Mouse (Mus musculus): ENCODE data around the gene Cd5l. TPM values are rescaled to one million over a fixed set of nuclear protein-coding genes. Genes with fewer than 3 reads are reported as not detected.

The Cd5l gene
- polyA plus RNA-seq, 1 experiment from 2014 or later: 9.3 TPM

DNA sequence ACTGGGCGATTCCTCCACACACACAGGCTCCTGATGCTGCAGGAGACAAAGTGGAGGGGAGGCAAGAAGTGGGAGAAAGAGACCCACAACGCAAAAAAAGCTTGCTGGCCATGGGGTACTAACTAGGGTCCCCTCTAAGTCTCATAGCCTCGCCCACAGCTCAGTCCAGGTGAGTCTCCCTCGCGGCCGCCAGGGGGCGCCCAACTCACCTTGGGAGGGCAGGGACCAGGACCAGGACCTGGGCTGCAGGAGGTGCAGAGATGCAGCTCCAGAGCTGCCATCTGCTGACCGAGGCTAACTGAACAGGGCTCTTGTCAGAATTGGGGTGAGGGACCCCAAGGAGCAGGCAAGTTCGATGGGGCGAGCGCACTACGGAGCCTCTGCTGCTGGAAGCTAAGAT is 53.5 kb downstream of the Cd5l start:
- no peak overlapping the region for H3K4me2 ChIP-seq
- no peak overlapping the region for H3K4me3 ChIP-seq
- no peaks in the 10 kb centered on the region for H3K27me3 ChIP-seq (replicated peaks)
- ATAC-seq: peak; percentile 44; the same call in 1 of the 2 replicates
- no peaks in the 10 kb centered on the region for H3K4me1 ChIP-seq
- H3K9ac ChIP-seq: no peak overlapping the region
- WGBS (ENCODE audit: insufficient replicate concordance): 15% methylated on average over 12 of the region's 12 CpGs
- no peaks in the 10 kb centered on the region for H3K9me3 ChIP-seq (replicated peaks)
- no peaks in the 10 kb centered on the region for H3K36me3 ChIP-seq
- H3K27ac ChIP-seq: no peak overlapping the region

DNA sequence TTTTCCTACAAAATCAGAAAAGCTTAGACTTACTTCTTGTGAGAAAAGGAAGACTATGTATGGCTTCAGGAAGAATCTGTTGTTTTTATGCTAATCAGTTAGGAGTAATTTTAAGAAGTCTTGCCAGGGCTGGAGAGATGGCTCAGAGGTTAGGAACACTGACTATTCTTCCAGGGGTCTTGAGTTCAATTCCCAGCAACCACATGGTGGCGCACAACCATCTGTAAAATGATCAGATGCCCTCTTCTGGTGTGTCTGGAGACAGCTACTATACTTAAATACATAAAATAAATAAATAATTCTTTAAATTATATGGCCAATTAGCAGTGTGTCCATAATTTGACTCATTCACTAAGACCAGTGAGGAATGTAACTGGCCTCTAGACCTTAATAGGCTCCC is 63.0 kb downstream of the Cd5l start:
- no peak overlapping the region for H3K9ac ChIP-seq
- H3K27ac ChIP-seq: no peak overlapping the region
- H3K4me3 ChIP-seq: no peak overlapping the region
- 31% methylated on average over 1 of the region's 1 CpGs for WGBS (ENCODE audit: insufficient replicate concordance)
- ATAC-seq: no peak
- H3K9me3 ChIP-seq (replicated peaks): no peaks in the 10 kb centered on the region
- no peaks in the 10 kb centered on the region for H3K27me3 ChIP-seq (replicated peaks)
- H3K4me1 ChIP-seq: no peaks in the 10 kb centered on the region
- no peak overlapping the region for H3K4me2 ChIP-seq
- no peaks in the 10 kb centered on the region for H3K36me3 ChIP-seq

Other genes with a start within 250 kb of the Cd5l start
- gene Kirrel, start 183.1 kb upstream of the Cd5l start, polyA plus RNA-seq (2016; fragmentation: Nextera tagmentation; extraction: Ambion mirVana): 2.4 and 2.7 TPM in 2 replicates
- 2.1 and 2.5 TPM in 2 replicates for gene Fcrls, start 94.1 kb upstream of the Cd5l start, polyA plus RNA-seq (2016; fragmentation: Nextera tagmentation; extraction: Ambion mirVana)
- 0.75 and 0.79 TPM in 2 replicates for gene Fcrl1, start 18.5 kb downstream of the Cd5l start, polyA plus RNA-seq (2016; fragmentation: Nextera tagmentation; extraction: Ambion mirVana)
- gene Fcrl5, start 77.9 kb downstream of the Cd5l start, polyA plus RNA-seq (2016; fragmentation: Nextera tagmentation; extraction: Ambion mirVana): not detected in 2 replicates
- gene Etv3, start 167.5 kb downstream of the Cd5l start, polyA plus RNA-seq (2016; fragmentation: Nextera tagmentation; extraction: Ambion mirVana): 5.2 and 5.6 TPM in 2 replicates

Measured in liver, embryonic 12.5 days (tissue).